Mouse (Mus musculus): ENCODE measurements at regions not wholly inside any gene's neighbourhood (a gene's known extent, or its start where the extent isn't known, plus 50 kb on each side); places are given as distances from the start of the nearest gene placed in this dataset.

DNA sequence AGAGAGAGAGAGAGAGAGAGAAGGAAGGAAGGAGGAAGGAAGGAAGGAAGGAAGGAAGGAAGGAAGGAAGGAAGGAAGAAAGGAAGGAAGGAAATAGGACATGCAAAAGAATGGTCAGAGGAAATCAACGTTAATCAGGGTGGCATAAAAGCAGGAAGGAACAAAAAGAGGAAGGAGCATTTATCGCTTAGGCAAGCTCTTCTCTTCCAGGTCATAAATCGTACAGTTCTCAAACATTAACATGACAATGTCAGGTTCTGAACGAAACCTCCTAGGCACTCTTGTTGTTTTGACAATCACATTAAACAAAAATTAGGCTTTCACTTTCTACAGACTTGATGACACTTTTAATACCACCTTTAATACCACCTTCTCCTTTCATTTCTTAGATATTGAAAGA is 594.0 kb downstream of the Efna5 start:
- Histone ChIP-seq H3K9ac (ENCODE audit: low read depth, low read length) (no peak overlapping the region), H3K36me3 (ENCODE audit: control insufficient read depth, insufficient read depth, low read length) (no peaks in the 10 kb centered on the region), H3K4me1 (ENCODE audit: control insufficient read depth, insufficient read depth, low read length) (no peaks in the 10 kb centered on the region), H3K4me2 (replicated peaks; ENCODE audit: low read depth, low read length) (no peak overlapping the region), H3K27me3 (ENCODE audit: control insufficient read depth, insufficient read depth, low read length) (no peaks in the 10 kb centered on the region), H3K4me3 (ENCODE audit: low read length) (no peak overlapping the region), H3K27ac (ENCODE audit: low read depth, low read length) (no peak overlapping the region), H3K9me3 (ENCODE audit: control insufficient read depth, low read length) (no peaks in the 10 kb centered on the region)
- no peak for ATAC-seq (ENCODE audit: low FRiP score, low TSS enrichment)
- WGBS: 67% methylated on average over 4 of the region's 4 CpGs

GRCm38 (mm10) chr17:62286086-62287080 is 594.7 kb downstream of the Efna5 start:
- no peak for ATAC-seq (ENCODE audit: low FRiP score, low TSS enrichment)
- WGBS: 79% methylated on average over 12 of the region's 12 CpGs

GRCm38 (mm10) chr17:62280201-62280600 is 600.9 kb downstream of the Efna5 start:
- Histone ChIP-seq H3K36me3 (ENCODE audit: control insufficient read depth, insufficient read depth, low read length) (no peaks in the 10 kb centered on the region), H3K4me1 (ENCODE audit: control insufficient read depth, insufficient read depth, low read length) (no peaks in the 10 kb centered on the region), H3K27me3 (ENCODE audit: control insufficient read depth, insufficient read depth, low read length) (no peaks in the 10 kb centered on the region), H3K9me3 (ENCODE audit: control insufficient read depth, low read length) (no peaks in the 10 kb centered on the region), H3K4me3 (ENCODE audit: low read length) (no peak overlapping the region), H3K4me2 (replicated peaks; ENCODE audit: low read depth, low read length) (no peak overlapping the region), H3K9ac (ENCODE audit: low read depth, low read length) (no peak overlapping the region), H3K27ac (ENCODE audit: low read depth, low read length) (no peak overlapping the region)
- no peak for ATAC-seq (ENCODE audit: low FRiP score, low TSS enrichment)
- 56% methylated on average over 3 of the region's 3 CpGs for WGBS

More at GRCm38 (mm10) chr17:62286086-62287080, 594.7 kb downstream of the Efna5 start:
- Histone ChIP-seq H3K9ac (ENCODE audit: low read depth, low read length) (no peak overlapping the region), H3K27me3 (ENCODE audit: control insufficient read depth, insufficient read depth, low read length) (no peaks in the 10 kb centered on the region), H3K27ac (ENCODE audit: low read depth, low read length) (no peak overlapping the region), H3K9me3 (ENCODE audit: control insufficient read depth, low read length) (no peaks in the 10 kb centered on the region), H3K4me1 (ENCODE audit: control insufficient read depth, insufficient read depth, low read length) (no peaks in the 10 kb centered on the region), H3K4me2 (replicated peaks; ENCODE audit: low read depth, low read length) (no peak overlapping the region), H3K36me3 (ENCODE audit: control insufficient read depth, insufficient read depth, low read length) (no peaks in the 10 kb centered on the region), H3K4me3 (ENCODE audit: low read length) (no peak overlapping the region)

GRCm38 (mm10) chr17:62271399-62271798 is 609.7 kb downstream of the Efna5 start:
- ATAC-seq (ENCODE audit: low FRiP score, low TSS enrichment): no peak
- Histone ChIP-seq H3K27me3 (ENCODE audit: control insufficient read depth, insufficient read depth, low read length) (no peaks in the 10 kb centered on the region), H3K9ac (ENCODE audit: low read depth, low read length) (no peak overlapping the region), H3K36me3 (ENCODE audit: control insufficient read depth, insufficient read depth, low read length) (no peaks in the 10 kb centered on the region), H3K27ac (ENCODE audit: low read depth, low read length) (no peak overlapping the region), H3K9me3 (ENCODE audit: control insufficient read depth, low read length) (no peaks in the 10 kb centered on the region), H3K4me1 (ENCODE audit: control insufficient read depth, insufficient read depth, low read length) (no peaks in the 10 kb centered on the region), H3K4me2 (replicated peaks; ENCODE audit: low read depth, low read length) (no peak overlapping the region), H3K4me3 (ENCODE audit: low read length) (no peak overlapping the region)
- WGBS: 75% methylated on average over 7 of the region's 7 CpGs

- Histone ChIP-seq H3K4me1 (ENCODE audit: control insufficient read depth, insufficient read depth, low read length) (no peaks in the 10 kb centered on the region), H3K4me3 (ENCODE audit: low read length) (no peak overlapping the region), H3K27ac (ENCODE audit: low read depth, low read length) (no peak overlapping the region), H3K4me2 (replicated peaks; ENCODE audit: low read depth, low read length) (no peak overlapping the region), H3K27me3 (ENCODE audit: control insufficient read depth, insufficient read depth, low read length) (no peaks in the 10 kb centered on the region), H3K9ac (ENCODE audit: low read depth, low read length) (no peak overlapping the region), H3K9me3 (ENCODE audit: control insufficient read depth, low read length) (no peaks in the 10 kb centered on the region), H3K36me3 (ENCODE audit: control insufficient read depth, insufficient read depth, low read length) (no peaks in the 10 kb centered on the region)
- ATAC-seq (ENCODE audit: low FRiP score, low TSS enrichment): no peak
- 87% methylated on average over 4 of the region's 4 CpGs for WGBS
Observed at GRCm38 (mm10) chr17:62269279-62269678, 611.8 kb downstream of the Efna5 start.

DNA sequence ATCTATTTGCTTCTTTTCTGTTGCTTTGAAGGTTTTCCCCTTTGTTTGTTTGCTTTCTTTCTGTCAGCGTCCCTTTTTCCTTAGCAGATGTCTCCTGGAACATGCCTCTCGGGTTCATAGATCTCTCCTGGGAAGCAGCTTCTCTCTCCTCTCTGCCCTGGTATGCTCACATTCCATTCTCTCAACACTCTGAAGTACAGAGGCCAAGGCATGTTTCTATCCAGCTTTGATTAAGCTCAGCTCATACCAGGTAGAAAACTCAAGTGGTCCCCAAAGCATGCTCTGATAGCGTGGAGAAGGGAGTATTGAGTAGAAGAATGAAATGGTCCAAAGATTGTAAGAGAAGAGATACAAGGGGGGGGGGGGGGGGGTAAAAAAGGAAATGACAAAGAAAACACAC is 627.7 kb downstream of the Efna5 start:
- H3K27me3 ChIP-seq (ENCODE audit: control insufficient read depth, insufficient read depth, low read length): no peaks in the 10 kb centered on the region
- H3K27ac ChIP-seq (ENCODE audit: low read depth, low read length): no peak overlapping the region
- no peaks in the 10 kb centered on the region for H3K9me3 ChIP-seq (ENCODE audit: control insufficient read depth, low read length)
- no peak for ATAC-seq (ENCODE audit: low FRiP score, low TSS enrichment)
- no peak overlapping the region for H3K4me2 ChIP-seq (replicated peaks; ENCODE audit: low read depth, low read length)
- no peak overlapping the region for H3K4me3 ChIP-seq (ENCODE audit: low read length)
- H3K4me1 ChIP-seq (ENCODE audit: control insufficient read depth, insufficient read depth, low read length): no peaks in the 10 kb centered on the region
- 65% methylated on average over 3 of the region's 3 CpGs for WGBS
- no peak overlapping the region for H3K9ac ChIP-seq (ENCODE audit: low read depth, low read length)
- no peaks in the 10 kb centered on the region for H3K36me3 ChIP-seq (ENCODE audit: control insufficient read depth, insufficient read depth, low read length)

- Histone ChIP-seq H3K9ac (ENCODE audit: low read depth, low read length) (no peak overlapping the region), H3K4me3 (ENCODE audit: low read length) (no peak overlapping the region), H3K9me3 (ENCODE audit: control insufficient read depth, low read length) (no peaks in the 10 kb centered on the region), H3K36me3 (ENCODE audit: control insufficient read depth, insufficient read depth, low read length) (no peaks in the 10 kb centered on the region), H3K27ac (ENCODE audit: low read depth, low read length) (no peak overlapping the region), H3K4me1 (ENCODE audit: control insufficient read depth, insufficient read depth, low read length) (no peaks in the 10 kb centered on the region), H3K27me3 (ENCODE audit: control insufficient read depth, insufficient read depth, low read length) (no peaks in the 10 kb centered on the region), H3K4me2 (replicated peaks; ENCODE audit: low read depth, low read length) (no peak overlapping the region)
- WGBS: 38% methylated on average over 3 of the region's 3 CpGs
- ATAC-seq (ENCODE audit: low FRiP score, low TSS enrichment): no peak
Observed at GRCm38 (mm10) chr17:62248011-62248410, 633.1 kb downstream of the Efna5 start.

DNA sequence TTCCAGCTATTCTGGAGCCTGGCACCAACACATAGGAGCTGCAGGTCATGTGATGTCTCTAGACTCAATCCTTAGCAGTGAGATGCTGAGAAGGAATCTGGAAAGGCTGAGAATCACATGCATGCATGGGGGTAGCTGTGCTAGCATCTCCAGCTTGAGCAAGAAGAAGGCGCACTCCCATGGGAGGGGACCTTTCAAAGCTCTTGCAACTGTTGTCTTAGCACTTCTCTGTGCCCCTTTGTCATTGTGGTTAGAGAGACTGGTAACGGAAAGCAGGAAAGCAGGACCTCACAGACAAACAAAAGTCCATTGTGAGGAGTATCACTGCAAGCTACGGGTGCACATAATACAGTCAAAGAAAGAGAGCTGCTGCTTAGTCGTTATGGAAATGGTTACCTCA is 634.5 kb downstream of the Efna5 start:
- no peak for ATAC-seq (ENCODE audit: low FRiP score, low TSS enrichment)
- 72% methylated on average over 4 of the region's 4 CpGs for WGBS

GRCm38 (mm10) chr17:62230939-62231338 is 650.2 kb downstream of the Efna5 start:
- Histone ChIP-seq H3K36me3 (ENCODE audit: control insufficient read depth, insufficient read depth, low read length) (no peaks in the 10 kb centered on the region), H3K27me3 (ENCODE audit: control insufficient read depth, insufficient read depth, low read length) (no peaks in the 10 kb centered on the region), H3K9ac (ENCODE audit: low read depth, low read length) (no peak overlapping the region), H3K4me3 (ENCODE audit: low read length) (no peak overlapping the region), H3K27ac (ENCODE audit: low read depth, low read length) (no peak overlapping the region), H3K4me1 (ENCODE audit: control insufficient read depth, insufficient read depth, low read length) (no peaks in the 10 kb centered on the region), H3K4me2 (replicated peaks; ENCODE audit: low read depth, low read length) (no peak overlapping the region), H3K9me3 (ENCODE audit: control insufficient read depth, low read length) (no peaks in the 10 kb centered on the region)
- ATAC-seq (ENCODE audit: low FRiP score, low TSS enrichment): no peak

More for the DNA sequence above, 634.5 kb downstream of the Efna5 start:
- Histone ChIP-seq H3K4me1 (ENCODE audit: control insufficient read depth, insufficient read depth, low read length) (no peaks in the 10 kb centered on the region), H3K27ac (ENCODE audit: low read depth, low read length) (no peak overlapping the region), H3K36me3 (ENCODE audit: control insufficient read depth, insufficient read depth, low read length) (no peaks in the 10 kb centered on the region), H3K4me3 (ENCODE audit: low read length) (no peak overlapping the region), H3K4me2 (replicated peaks; ENCODE audit: low read depth, low read length) (no peak overlapping the region), H3K27me3 (ENCODE audit: control insufficient read depth, insufficient read depth, low read length) (no peaks in the 10 kb centered on the region), H3K9ac (ENCODE audit: low read depth, low read length) (no peak overlapping the region), H3K9me3 (ENCODE audit: control insufficient read depth, low read length) (no peaks in the 10 kb centered on the region)
